Mouse (Mus musculus): ENCODE measurements around the gene Gm27027.

- TF ChIP-seq GATA1 (IDR thresholded peaks at IDR 0.05; ENCODE audit: borderline replicate concordance, low read length) (no peak), FLI1 (IDR thresholded peaks at IDR 0.05; ENCODE audit: low read length) (no peak)
These were observed 5.8 kb upstream of the Gm27027 start for GRCm38 (mm10) chr2:94001918-94002317.
